30 mouse cellular contexts compared by ENCODE assay signal in the genomic region with DNA sequence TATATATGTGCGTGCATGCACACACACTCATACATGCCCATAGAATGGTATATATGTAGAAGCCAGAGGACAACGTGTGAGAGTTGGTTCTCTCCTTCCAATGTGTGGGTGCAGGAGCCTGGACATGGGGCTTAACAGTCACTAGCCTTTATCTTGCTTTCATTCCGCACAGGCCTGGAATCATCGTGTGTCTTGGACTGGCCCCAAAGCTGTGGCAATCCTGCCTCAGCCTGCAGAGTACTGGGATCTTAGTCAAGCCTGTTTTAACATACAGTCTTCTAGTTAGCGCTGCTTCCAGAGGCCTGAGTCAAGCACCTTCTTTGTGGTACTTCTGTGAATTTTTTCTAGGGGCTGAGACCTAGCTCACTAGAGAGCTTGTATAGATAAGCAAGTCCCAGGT.
DNase-seq lines count a peak whose midpoint lies in the region; ATAC-seq and TF ChIP-seq lines count a peak whose summit lies in the region.
"Had no signal": no experiment of that assay in that cellular context is flagged by ENCODE, and none has a peak within 500 bp of the region (broad histone marks: within the 10 kb centered on the region; RNA-seq: fewer than 3 reads in every experiment).

No protein-coding gene starts in this region.

- CTCF ChIA-PET in Patski (lab: Charles Lee) = no interaction called here

- no peak for TF ChIP-seq CTCF in Patski (IDR thresholded peaks at IDR 0.05)

- H3K27ac ChIP-seq in stomach, embryonic 15.5 days = no peak overlapping the region
- no peak overlapping the region for H3K27ac ChIP-seq in midbrain, embryonic 15.5 days
- H3K27ac ChIP-seq: embryonic facial prominence, embryonic 12.5 days; heart, adult 2 months; hindbrain, embryonic 14.5 days; kidney, postnatal 0 days; limb, embryonic 10.5 days; limb, embryonic 15.5 days; liver, embryonic 15.5 days; neural tube, embryonic 15.5 days had no signal

- H3K4me1 ChIP-seq in stomach, embryonic 15.5 days = no peaks in the 10 kb centered on the region; the same call in 1 of the 2 replicates
- no peaks in the 10 kb centered on the region for H3K4me1 ChIP-seq in midbrain, embryonic 15.5 days
- H3K4me1 ChIP-seq: embryonic facial prominence, embryonic 12.5 days; heart, embryonic 12.5 days; limb, embryonic 15.5 days; liver, embryonic 15.5 days; neural tube, embryonic 15.5 days had no signal

- in situ Hi-C loops in Patski (cut with MboI; ENCODE audit: low pct_unique_long_range_greater_than_20kb) = no loop called here

- WGBS in stomach, embryonic 15.5 days = 71% methylated on average over 5 of the region's 5 CpGs
- WGBS in midbrain, embryonic 15.5 days = 84% methylated on average over 5 of the region's 5 CpGs

- H3K9ac ChIP-seq in stomach, embryonic 15.5 days = no peak overlapping the region
- no peak overlapping the region for H3K9ac ChIP-seq in midbrain, embryonic 15.5 days
- H3K9ac ChIP-seq: embryonic facial prominence, embryonic 12.5 days; heart, embryonic 12.5 days; hindbrain, embryonic 14.5 days; limb, embryonic 15.5 days; liver, embryonic 15.5 days; lung, embryonic 14.5 days; neural tube, embryonic 15.5 days had no signal

- H3K4me3 ChIP-seq in stomach, embryonic 15.5 days (replicated peaks) = no peak overlapping the region
- H3K4me3 ChIP-seq in midbrain, embryonic 15.5 days = no peak overlapping the region
- H3K4me3 ChIP-seq: embryonic facial prominence, embryonic 12.5 days; heart, adult 2 months; heart, embryonic 12.5 days; limb, embryonic 10.5 days; limb, embryonic 15.5 days; liver, embryonic 15.5 days; neural tube, embryonic 15.5 days had no signal

- POLR2A ChIA-PET in Patski (lab: Charles Lee) = interaction anchor here (0.6 kb wide), 1 partner anchor 18 kb away, joined by 3 read pairs; no protein-coding TSS in a partner anchor

- H3K27me3 ChIP-seq in Patski = no peaks in the 10 kb centered on the region
- no peaks in the 10 kb centered on the region for H3K27me3 ChIP-seq in stomach, embryonic 15.5 days (replicated peaks)
- H3K27me3 ChIP-seq in midbrain, embryonic 15.5 days (replicated peaks) = no peaks in the 10 kb centered on the region
- H3K27me3 ChIP-seq: embryonic facial prominence, embryonic 12.5 days; heart, embryonic 12.5 days; limb, embryonic 15.5 days; liver, embryonic 15.5 days; neural tube, embryonic 15.5 days had no signal

- no peaks in the 10 kb centered on the region for H3K9me3 ChIP-seq in stomach, embryonic 15.5 days
- H3K9me3 ChIP-seq in midbrain, embryonic 15.5 days = no peaks in the 10 kb centered on the region
- H3K9me3 ChIP-seq: embryonic facial prominence, embryonic 12.5 days; G1E; heart, embryonic 12.5 days; limb, embryonic 10.5 days; limb, embryonic 15.5 days; liver, embryonic 15.5 days; neural tube, embryonic 15.5 days had no signal

- no peak overlapping the region for H3K4me2 ChIP-seq in stomach, embryonic 15.5 days
- no peak overlapping the region for H3K4me2 ChIP-seq in midbrain, embryonic 15.5 days
- H3K4me2 ChIP-seq: embryonic facial prominence, embryonic 12.5 days; heart, embryonic 12.5 days; hindbrain, embryonic 14.5 days; limb, embryonic 15.5 days; liver, embryonic 15.5 days; lung, embryonic 14.5 days; neural tube, embryonic 15.5 days had no signal

- H3K36me3 ChIP-seq in stomach, embryonic 15.5 days = no peaks in the 10 kb centered on the region
- H3K36me3 ChIP-seq in midbrain, embryonic 15.5 days (replicated peaks) = no peaks in the 10 kb centered on the region
- H3K36me3 ChIP-seq: embryonic facial prominence, embryonic 12.5 days; G1E; heart, embryonic 12.5 days; limb, embryonic 10.5 days; limb, embryonic 15.5 days; liver, embryonic 15.5 days; neural tube, embryonic 15.5 days had no signal

- ATAC-seq in Patski = peak; percentile 36
- peak; percentile 20; the same call in 1 of the 2 replicates for ATAC-seq in stomach, embryonic 15.5 days (ENCODE audit: insufficient read depth, low FRiP score, low read depth)
- no peak for ATAC-seq in midbrain, embryonic 15.5 days (replicated peaks)
- ATAC-seq: forebrain, embryonic 14.5 days had no signal

- DNase-seq in adrenal gland, postnatal 10 days = peak; percentile 47
- no peak for DNase-seq in adrenal gland, postnatal 25 days
- DNase-seq in ovary, postnatal 36 days (ENCODE audit: low spot score) = peak; percentile 12
- no peak for DNase-seq in ovary, postnatal 14 days (ENCODE audit: low spot score)
- no peak for DNase-seq in Patski (ENCODE audit: low read depth, low spot score)
- no peak for DNase-seq in cerebellum, postnatal 14 days
- DNase-seq: cerebellum, adult 8-10 months; cerebellum, postnatal 36 days; embryo, embryonic 11 days; gastrocnemius, postnatal 25 days; heart, adult 2 months; kidney, adult 8-10 months; kidney, postnatal 4 days; lung, embryonic 14.5 days; lung, postnatal 14 days; midbrain, embryonic 14.5 days; right cerebral cortex, adult 18-20 months; right cerebral cortex, postnatal 4 days had no signal

Comparison
In these comparisons a context has a peak if more than half of its experiments do, and no peak if none do; other contexts are left out.
1. DNase-seq: peak in adrenal gland, postnatal 10 days (single experiment) and ovary, postnatal 36 days (single experiment); none in adrenal gland, postnatal 25 days (single experiment), ovary, postnatal 14 days (single experiment), Patski (single experiment) and cerebellum, postnatal 14 days (0 of 2).